Mouse (Mus musculus) testis, adult 2 months (tissue): ENCODE results near the gene Fbxw4. TPM values are rescaled to one million over a fixed set of nuclear protein-coding genes. Genes with fewer than 3 reads are reported as not detected.

Experiments
- H3K27ac ChIP-seq: fragments of 200-500 bp; 2 replicates; pipeline ENCODE4 v1.5.1; 2012; ENCODE audit warnings: low read depth, low read length; ENCODE audit not compliant: control insufficient read depth, insufficient read depth
- H3K27me3 ChIP-seq: fragments of 200-500 bp; 2 replicates; pipeline ENCODE4 v1.6.1; 2012; ENCODE audit warnings: mild to moderate bottlenecking, low read length, moderate library complexity; ENCODE audit not compliant: control insufficient read depth, insufficient read depth
- H3K36me3 ChIP-seq: fragments of 200-500 bp; 2 replicates; pipeline ENCODE4 v1.6.1; 2012; ENCODE audit warnings: mild to moderate bottlenecking, low read length; ENCODE audit not compliant: control insufficient read depth, insufficient read depth
- H3K4me1 ChIP-seq: fragments of 200-500 bp; 2 replicates; pipeline ENCODE4 v1.6.1; 2012; ENCODE audit warnings: low read length; ENCODE audit not compliant: control insufficient read depth, insufficient read depth
- H3K4me3 ChIP-seq: fragments of 200-500 bp; 2 replicates; pipeline ENCODE4 v1.5.1; 2012; ENCODE audit warnings: low read depth, mild to moderate bottlenecking, low read length, moderate library complexity, mixed read lengths; ENCODE audit not compliant: control insufficient read depth
- CTCF ChIP-seq: fragments of 200-500 bp; IDR thresholded peaks from 2 replicates; pipeline ENCODE4 v1.5.1; 2012; ENCODE audit warnings: low read depth, mild to moderate bottlenecking, inconsistent platforms, low read length, moderate library complexity; ENCODE audit not compliant: control insufficient read depth, insufficient read depth, insufficient replicate concordance
- POLR2A ChIP-seq: fragments of 200-500 bp; IDR thresholded peaks from 2 replicates; pipeline ENCODE4 v1.6.1; 2012; ENCODE audit warnings: low read depth, mild to moderate bottlenecking, inconsistent platforms, low read length, moderate library complexity; ENCODE audit not compliant: control insufficient read depth
- polyA plus RNA-seq: library from polyadenylated mRNA; depleted of rRNA; stranded (reverse); fragments of >200 nt; gene quantifications from 2 replicates; pipeline ENCODE4 v1.2.3, GENCODE M21; 2012; rRNA removed

The Fbxw4 gene
- 21.5 and 22.3 TPM in 2 replicates for polyA plus RNA-seq

DNA sequence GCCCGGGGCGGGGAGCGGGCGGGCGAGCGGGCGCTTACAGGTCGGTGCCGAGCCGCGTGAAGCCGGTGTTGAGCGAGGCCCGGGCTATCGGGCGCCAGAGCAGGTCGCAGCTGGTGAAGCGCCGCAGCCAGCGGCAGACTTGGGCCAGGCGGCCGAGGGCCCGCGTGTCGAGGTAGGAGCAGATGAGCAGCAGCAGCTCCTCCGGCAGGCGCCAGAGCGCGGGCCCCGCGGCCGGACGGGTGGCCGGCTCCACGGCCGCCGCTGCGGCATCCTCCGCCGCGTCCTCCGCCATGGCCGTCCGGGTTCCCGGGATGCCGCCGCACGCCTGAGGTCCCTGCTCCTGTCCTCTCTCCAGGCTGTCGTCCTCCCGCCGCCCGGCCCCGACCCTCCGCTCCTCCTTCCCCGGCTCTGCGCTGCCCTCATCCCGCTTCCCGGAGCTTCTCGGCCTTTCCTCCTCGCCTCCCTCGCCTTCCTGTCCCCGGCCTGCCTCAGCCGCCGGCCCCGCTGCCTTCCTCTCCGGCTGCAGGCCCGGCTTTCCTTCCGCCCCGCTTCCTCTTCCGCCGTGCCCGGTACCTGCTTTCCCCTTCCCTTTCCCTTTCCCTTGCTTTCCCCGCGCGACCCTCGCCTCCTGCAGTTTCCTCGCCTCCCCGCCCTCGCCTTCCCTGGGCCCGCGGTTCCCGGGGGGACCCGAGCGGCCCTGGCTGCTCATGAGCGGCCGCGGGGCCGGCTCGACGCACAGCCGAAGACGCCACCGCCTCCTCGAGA, at the start of gene Fbxw4:
Fbxw4 (minus strand) TSS at position 575 of the 765 bp plus-strand sequence.
- H3K4me3 ChIP-seq = peak within 1 kb of the TSS; percentile 92
- TF ChIP-seq CTCF = no peak
- TF ChIP-seq POLR2A = peak; percentile 51

DNA sequence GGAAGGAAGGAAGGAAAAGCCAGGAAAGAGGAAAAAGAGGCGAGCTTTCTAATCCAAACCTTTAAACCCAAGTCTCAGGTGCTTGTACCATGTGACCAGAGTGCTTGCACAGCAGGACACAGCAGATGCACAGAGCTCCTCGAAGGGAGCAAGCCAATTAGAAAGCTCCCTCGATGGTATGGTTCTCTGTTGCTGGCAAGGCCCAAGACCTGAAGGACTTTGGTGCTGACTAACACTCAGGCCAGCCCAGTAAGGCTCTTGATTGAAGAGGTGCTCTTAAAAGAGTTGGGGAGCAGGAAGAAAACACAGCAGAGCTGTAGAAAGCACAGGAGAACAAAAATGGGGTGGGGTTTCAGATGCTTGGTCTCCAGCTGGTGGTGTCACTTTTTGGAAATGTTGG, 48.6 kb upstream of the Fbxw4 start:
- Histone ChIP-seq H3K27ac (no peak overlapping the region), H3K4me3 (no peak overlapping the region), H3K27me3 (no peaks in the 10 kb centered on the region), H3K36me3 (no peaks in the 10 kb centered on the region), H3K4me1 (peaks cover 4% of the 10 kb centered on the region)
- TF ChIP-seq CTCF (no peak), POLR2A (no peak)

More for the DNA sequence above, at the start of gene Fbxw4:
- H3K27me3 ChIP-seq = no peaks in the 10 kb centered on the region
- H3K27ac ChIP-seq = peak within 1 kb of the TSS; percentile 91
- H3K4me1 ChIP-seq = peaks cover 7% of the 10 kb centered on the region
- H3K36me3 ChIP-seq = no peaks in the 10 kb centered on the region

DNA sequence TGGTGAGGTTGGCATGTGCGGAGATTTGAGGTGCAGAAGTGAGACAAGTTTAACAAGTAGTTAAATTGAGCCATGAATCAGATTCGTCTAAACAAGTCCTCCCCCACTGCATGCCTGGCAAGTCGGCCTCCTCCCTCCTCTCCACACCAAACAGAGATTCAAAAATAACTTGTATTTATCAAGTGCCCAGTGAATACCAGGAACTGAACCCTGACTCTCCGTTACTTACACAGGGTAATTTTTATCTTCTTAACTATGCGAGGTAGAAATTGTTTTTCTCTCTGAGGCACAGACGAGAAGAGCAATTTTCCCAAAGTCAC, 36.1 kb upstream of the Fbxw4 start:
- H3K4me3 ChIP-seq = no peak overlapping the region

DNA sequence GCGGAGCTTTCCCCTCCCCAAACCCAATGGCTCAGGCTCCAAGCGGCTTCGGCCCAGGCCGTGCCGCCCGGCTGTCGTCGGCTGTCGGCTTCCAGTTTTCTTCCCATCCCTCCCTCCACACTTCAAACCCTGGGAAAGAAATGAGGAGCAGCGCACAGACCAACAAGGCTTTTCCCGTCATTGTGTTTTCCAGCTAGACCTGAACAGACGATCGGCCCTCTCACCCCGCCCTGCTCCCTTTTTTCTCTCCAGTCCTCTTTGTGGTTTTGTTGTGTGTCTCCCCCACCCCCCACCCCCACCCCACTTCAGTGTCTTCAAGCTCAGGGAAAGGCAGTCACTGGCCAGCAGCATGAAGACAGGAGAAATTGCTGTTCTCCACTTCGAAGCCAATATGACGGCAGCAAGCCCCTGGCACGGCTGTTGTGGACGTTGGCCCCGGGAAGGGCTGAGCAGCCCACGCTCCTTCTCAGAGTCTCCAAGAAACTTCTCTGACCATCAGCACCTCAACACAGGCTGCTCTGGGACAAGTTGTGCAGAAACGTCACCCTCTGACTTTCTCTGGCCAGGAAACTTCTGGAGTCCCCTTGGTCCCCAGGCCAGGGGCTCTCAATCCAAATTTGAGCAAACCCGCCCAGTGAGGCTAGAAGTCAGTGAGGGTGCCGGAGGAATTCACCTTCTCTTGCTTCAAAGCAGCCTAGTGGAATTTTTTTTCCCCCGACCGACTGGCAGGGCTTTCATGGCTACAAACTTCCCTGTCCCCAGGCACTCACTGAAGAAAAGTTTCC, 35.6 kb upstream of the Fbxw4 start:
- Histone ChIP-seq H3K4me3 (peak overlapping the region; percentile 53), H3K27ac (no peak overlapping the region)

More for the DNA sequence above, 36.1 kb upstream of the Fbxw4 start:
- peaks cover 11% of the 10 kb centered on the region for H3K4me1 ChIP-seq
- TF ChIP-seq POLR2A (no peak), CTCF (no peak)
- H3K27ac ChIP-seq = no peak overlapping the region
- H3K27me3 ChIP-seq = no peaks in the 10 kb centered on the region; the same call in 1 of the 2 replicates
- H3K36me3 ChIP-seq = no peaks in the 10 kb centered on the region

DNA sequence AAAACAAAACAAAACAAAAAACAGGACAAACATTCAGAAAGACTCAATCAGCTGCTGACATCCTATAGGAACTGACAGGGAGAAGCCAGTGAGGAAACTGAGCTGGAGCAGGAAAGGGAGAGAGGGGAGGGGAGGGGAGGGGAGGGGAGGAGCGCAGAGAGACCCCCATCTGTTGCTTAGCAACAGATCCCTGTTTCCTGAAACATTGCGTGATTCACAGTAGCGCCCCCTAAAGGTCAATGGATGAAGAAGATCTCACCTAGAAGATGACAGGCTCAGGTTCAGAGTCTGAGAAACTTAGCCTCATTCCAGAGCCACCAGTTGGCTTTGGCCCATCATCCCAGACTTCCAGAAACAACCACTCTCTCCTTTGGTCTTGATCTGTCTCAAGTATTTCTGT, 33.9 kb upstream of the Fbxw4 start:
- no peak overlapping the region for H3K27ac ChIP-seq
- no peaks in the 10 kb centered on the region for H3K36me3 ChIP-seq
- H3K4me1 ChIP-seq = peaks cover 11% of the 10 kb centered on the region
- H3K27me3 ChIP-seq = no peaks in the 10 kb centered on the region; the same call in 1 of the 2 replicates
- TF ChIP-seq CTCF (peak; percentile 23; the same call in 1 of the 2 replicates), POLR2A (no peak)
- no peak overlapping the region for H3K4me3 ChIP-seq

More for the DNA sequence above, 35.6 kb upstream of the Fbxw4 start:
- H3K36me3 ChIP-seq = no peaks in the 10 kb centered on the region
- H3K4me1 ChIP-seq = peaks cover 11% of the 10 kb centered on the region
- no peaks in the 10 kb centered on the region; the same call in 1 of the 2 replicates for H3K27me3 ChIP-seq
- TF ChIP-seq POLR2A = no peak
- TF ChIP-seq CTCF = no peak

DNA sequence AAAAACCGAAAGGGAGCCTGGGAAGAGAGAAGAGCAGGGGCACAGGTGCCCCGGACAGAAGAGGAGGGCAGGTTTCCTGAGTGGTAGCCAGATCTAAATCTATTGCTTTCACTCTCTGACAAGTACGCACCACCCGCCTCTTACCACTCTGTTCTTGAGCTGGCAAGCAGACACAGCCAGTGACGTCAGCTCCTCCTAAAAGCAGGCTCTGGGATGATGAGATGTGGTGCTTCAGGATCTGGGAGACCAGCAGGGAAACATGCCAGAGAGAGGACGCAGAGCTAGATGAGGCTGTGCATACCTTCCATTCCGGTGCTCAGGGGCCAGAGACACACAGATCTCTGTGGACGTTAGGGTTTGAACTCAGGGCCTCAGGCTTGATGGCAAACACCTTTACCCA, 32.1 kb upstream of the Fbxw4 start:
- H3K27ac ChIP-seq = no peak overlapping the region
- no peak overlapping the region for H3K4me3 ChIP-seq
- no peaks in the 10 kb centered on the region; the same call in 1 of the 2 replicates for H3K27me3 ChIP-seq
- H3K36me3 ChIP-seq = no peaks in the 10 kb centered on the region
- TF ChIP-seq POLR2A = no peak
- no peak for TF ChIP-seq CTCF
- H3K4me1 ChIP-seq = peaks cover 11% of the 10 kb centered on the region

DNA sequence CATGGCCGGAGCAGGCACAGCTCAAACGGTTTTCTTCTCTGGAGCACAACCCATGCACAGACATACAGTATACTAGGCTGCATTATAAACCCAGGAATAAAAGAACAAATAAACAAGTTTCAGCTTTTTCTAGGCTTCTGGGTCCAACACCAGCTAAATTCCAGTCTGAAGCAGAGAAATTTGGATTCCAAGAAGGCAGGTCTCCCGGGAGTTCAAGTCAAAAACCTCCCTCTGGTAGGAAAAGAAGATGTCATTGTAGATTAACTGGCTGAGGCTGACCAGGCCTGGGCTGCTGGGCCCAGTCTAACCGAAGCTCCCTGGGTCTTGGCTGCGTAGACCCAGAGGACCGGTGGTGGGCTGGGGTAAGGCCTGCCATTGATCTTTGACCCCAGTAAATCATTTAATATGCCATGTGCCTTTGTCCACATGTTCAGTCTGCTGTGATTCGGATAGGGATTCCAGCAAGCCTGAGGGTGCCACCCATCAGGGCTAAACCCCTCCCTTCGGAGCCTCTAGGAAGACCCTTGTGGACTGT, 31.0 kb upstream of the Fbxw4 start:
- H3K36me3 ChIP-seq = no peaks in the 10 kb centered on the region
- H3K27me3 ChIP-seq = no peaks in the 10 kb centered on the region; the same call in 1 of the 2 replicates
- H3K4me3 ChIP-seq = no peak overlapping the region
- H3K4me1 ChIP-seq = peaks cover 10% of the 10 kb centered on the region
- H3K27ac ChIP-seq = no peak overlapping the region
- TF ChIP-seq POLR2A = no peak
- TF ChIP-seq CTCF = no peak
